Comparison of ENCODE assay signal across 23 mouse cellular contexts in the genomic region with DNA sequence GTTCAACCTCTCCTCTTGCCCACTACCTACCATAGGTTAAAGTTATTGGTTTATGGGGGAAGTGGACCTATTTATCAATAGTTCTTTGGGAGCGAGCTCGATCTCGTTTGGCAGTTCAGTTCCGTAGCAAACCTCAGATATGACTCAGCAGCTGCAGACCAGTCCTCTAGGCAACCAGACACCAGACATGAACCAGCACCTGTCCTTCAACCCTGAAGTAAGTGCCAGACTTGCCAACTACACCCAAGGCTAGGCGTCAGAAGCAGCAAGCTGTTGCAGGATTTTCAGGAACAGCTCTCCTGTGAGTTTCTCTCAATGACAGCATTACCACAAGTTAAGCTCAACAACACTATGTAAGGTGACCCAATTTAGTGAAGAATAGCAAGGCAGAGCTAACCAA. TPM values are rescaled to one million over a fixed set of nuclear protein-coding genes. Genes with fewer than 3 reads are reported as not detected.
"Had no signal": no experiment of that assay in that cellular context is flagged by ENCODE, and none has a peak within 500 bp of the region (broad histone marks: within the 10 kb centered on the region; RNA-seq: fewer than 3 reads in every experiment).

No protein-coding gene starts in this region.

- H3K4me2 ChIP-seq: kidney, embryonic 15.5 days; limb, embryonic 13.5 days; liver, embryonic 13.5 days; midbrain, embryonic 11.5 days; neural tube, embryonic 12.5 days; neural tube, embryonic 15.5 days; stomach, embryonic 15.5 days had no signal

- H3K36me3 ChIP-seq: kidney, embryonic 15.5 days; limb, embryonic 10.5 days; limb, embryonic 13.5 days; liver, embryonic 13.5 days; neural tube, embryonic 12.5 days; neural tube, embryonic 15.5 days; stomach, embryonic 15.5 days had no signal

- H3K27me3 ChIP-seq: kidney, embryonic 15.5 days; limb, embryonic 13.5 days; liver, embryonic 13.5 days; neural tube, embryonic 12.5 days; neural tube, embryonic 15.5 days; stomach, embryonic 15.5 days had no signal

- H3K4me3 ChIP-seq: kidney, embryonic 15.5 days; limb, embryonic 10.5 days; limb, embryonic 13.5 days; liver, embryonic 13.5 days; neural tube, embryonic 12.5 days; neural tube, embryonic 15.5 days; stomach, embryonic 15.5 days had no signal

- H3K4me1 ChIP-seq: kidney, embryonic 15.5 days; limb, embryonic 10.5 days; limb, embryonic 13.5 days; liver, embryonic 13.5 days; neural tube, embryonic 12.5 days; neural tube, embryonic 15.5 days; stomach, embryonic 15.5 days had no signal

- H3K9ac ChIP-seq: kidney, embryonic 15.5 days; limb, embryonic 13.5 days; liver, embryonic 13.5 days; neural tube, embryonic 12.5 days; neural tube, embryonic 15.5 days; stomach, embryonic 15.5 days had no signal

- DNase-seq: kidney, postnatal 10 days; kidney, postnatal 4 days; liver; liver, embryonic 13.5 days; lung, adult 2 months; lung, postnatal 14 days; lung, postnatal 4 days; midbrain, embryonic 14.5 days; right cerebral cortex, adult 18-20 months; right cerebral cortex, postnatal 14 days; right cerebral cortex, postnatal 4 days; spleen, adult 18-20 months; thymus, postnatal 25 days had no signal

- H3K9me3 ChIP-seq: kidney, embryonic 15.5 days; limb, embryonic 10.5 days; limb, embryonic 13.5 days; liver, embryonic 13.5 days; neural tube, embryonic 12.5 days; neural tube, embryonic 15.5 days; stomach, embryonic 15.5 days had no signal

- H3K27ac ChIP-seq: kidney, embryonic 15.5 days; limb, embryonic 10.5 days; limb, embryonic 13.5 days; liver, embryonic 13.5 days; neural tube, embryonic 12.5 days; neural tube, embryonic 15.5 days; stomach, embryonic 15.5 days had no signal

RNA-seq across cellular contexts. Expression of a gene that starts 53.3 kb away (rescaled TPM):
- total RNA-seq: layer of hippocampus, postnatal 14 days; megakaryocyte progenitor cell, adult 5-6 weeks; megakaryocyte-erythroid progenitor cell, adult 5-6 weeks had no signal
- polyA plus RNA-seq: midbrain, embryonic 11.5 days; midbrain, embryonic 14.5 days had no signal
